Comparison of ENCODE assay signal across 18 mouse cellular contexts in the genomic region with DNA sequence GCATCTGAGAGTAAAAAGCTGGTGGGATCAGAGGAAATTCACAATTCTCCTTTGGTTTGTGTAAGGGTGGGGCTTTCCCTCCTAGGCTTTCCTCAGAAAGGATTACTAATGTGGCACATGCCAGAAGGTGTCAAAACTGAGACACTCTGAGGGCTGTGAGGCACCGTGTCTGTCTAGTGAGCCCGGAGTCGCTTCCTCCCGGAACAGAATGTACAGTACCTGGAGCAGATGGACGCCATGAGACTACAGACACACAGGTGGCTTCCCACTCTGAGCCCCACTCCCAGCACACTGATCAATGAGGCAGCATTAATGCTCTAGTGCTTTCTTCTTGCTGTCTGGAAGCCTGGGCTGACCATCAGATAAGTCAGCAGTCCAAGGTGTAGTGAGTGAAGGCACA.
DNase-seq lines count a peak whose midpoint lies in the region; ATAC-seq and TF ChIP-seq lines count a peak whose summit lies in the region.
"Had no signal": no experiment of that assay in that cellular context is flagged by ENCODE, and none has a peak within 500 bp of the region (broad histone marks: within the 10 kb centered on the region; RNA-seq: fewer than 3 reads in every experiment).

No protein-coding gene starts in this region.

- no peaks in the 10 kb centered on the region for H3K9me3 ChIP-seq in midbrain, postnatal 0 days (ENCODE audit: low read length)
- H3K9me3 ChIP-seq in midbrain, embryonic 10.5 days (replicated peaks): no peaks in the 10 kb centered on the region
- no peaks in the 10 kb centered on the region for H3K9me3 ChIP-seq in forebrain, postnatal 0 days (ENCODE audit: low read length)
- H3K9me3 ChIP-seq: embryonic facial prominence, embryonic 10.5 days; heart, embryonic 13.5 days; hindbrain, embryonic 12.5 days; intestine, embryonic 15.5 days had no signal

- no peak overlapping the region for H3K4me3 ChIP-seq in cerebellum, adult 2 months (replicated peaks; ENCODE audit: insufficient read depth, low read depth, low read length)
- no peak overlapping the region for H3K4me3 ChIP-seq in midbrain, postnatal 0 days (ENCODE audit: low read depth, low read length)
- H3K4me3 ChIP-seq in midbrain, embryonic 10.5 days: no peak overlapping the region
- no peak overlapping the region for H3K4me3 ChIP-seq in forebrain, postnatal 0 days (ENCODE audit: low read depth, low read length)
- H3K4me3 ChIP-seq: embryonic facial prominence, embryonic 10.5 days; heart, embryonic 13.5 days; hindbrain, embryonic 12.5 days; intestine, embryonic 15.5 days had no signal

- H3K27ac ChIP-seq in cerebellum, adult 2 months (ENCODE audit: insufficient read depth, low read length): no peak overlapping the region
- H3K27ac ChIP-seq in midbrain, postnatal 0 days (ENCODE audit: low read depth, low read length): no peak overlapping the region
- no peak overlapping the region for H3K27ac ChIP-seq in midbrain, embryonic 10.5 days (replicated peaks)
- H3K27ac ChIP-seq in forebrain, postnatal 0 days (ENCODE audit: low read depth, low read length): no peak overlapping the region
- H3K27ac ChIP-seq: embryonic facial prominence, embryonic 10.5 days; heart, embryonic 13.5 days; hindbrain, embryonic 12.5 days; intestine, embryonic 15.5 days had no signal

- H3K27me3 ChIP-seq in cerebellum, adult 2 months (ENCODE audit: control insufficient read depth, insufficient read depth, low read length): no peaks in the 10 kb centered on the region
- H3K27me3 ChIP-seq in midbrain, postnatal 0 days (ENCODE audit: insufficient read depth, low read length): no peaks in the 10 kb centered on the region
- no peaks in the 10 kb centered on the region for H3K27me3 ChIP-seq in midbrain, embryonic 10.5 days (ENCODE audit: low read depth, poor library complexity, severe bottlenecking)
- no peaks in the 10 kb centered on the region for H3K27me3 ChIP-seq in forebrain, postnatal 0 days (ENCODE audit: insufficient read depth, low read length)
- H3K27me3 ChIP-seq: heart, embryonic 13.5 days; hindbrain, embryonic 12.5 days; intestine, embryonic 15.5 days had no signal

- TF ChIP-seq CTCF in cerebellum, adult 2 months (IDR thresholded peaks at IDR 0.05; ENCODE audit: borderline replicate concordance, insufficient read depth, low read depth, low read length): no peak
- no peak for TF ChIP-seq CTCF in midbrain, postnatal 0 days (IDR thresholded peaks at IDR 0.05)
- no peak for TF ChIP-seq CTCF in forebrain, postnatal 0 days (IDR thresholded peaks at IDR 0.05; ENCODE audit: low read depth)

- peak; percentile 17 to 41 for DNase-seq in cerebellum, postnatal 14 days
- no peak for DNase-seq in cerebellum, adult 2 months
- no peak for DNase-seq in frontal cortex, postnatal 36 days (ENCODE audit: low spot score in 2 of 2)
- DNase-seq in midbrain, postnatal 0 days (ENCODE audit: low spot score): no peak
- DNase-seq in midbrain, embryonic 10.5 days (ENCODE audit: low spot score): no peak
- DNase-seq in forebrain, postnatal 0 days: no peak
- no peak for DNase-seq in urinary bladder, adult 2 months (ENCODE audit: low spot score)
- DNase-seq: adrenal gland, postnatal 10 days; cerebellum, adult 8-10 months; gastrocnemius, postnatal 36 days; heart, adult 11 months; heart, postnatal 4 days; kidney, adult 18-20 months had no signal

- ATAC-seq in frontal cortex, adult (ENCODE audit: low TSS enrichment): peak; percentile 31; the same call in 1 of the 2 replicates
- ATAC-seq in midbrain, postnatal 0 days (ENCODE audit: low FRiP score): peak; percentile 24; the same call in 1 of the 2 replicates
- ATAC-seq in forebrain, postnatal 0 days: 0 out of 2 replicates have a peak, but pooled peaks have one; percentile 24
- ATAC-seq: intestine, embryonic 15.5 days had no signal

- no peak overlapping the region for H3K9ac ChIP-seq in midbrain, postnatal 0 days (replicated peaks; ENCODE audit: low read length, poor library complexity, severe bottlenecking)
- H3K9ac ChIP-seq in forebrain, postnatal 0 days: no peak overlapping the region
- H3K9ac ChIP-seq: heart, embryonic 13.5 days; hindbrain, embryonic 12.5 days; intestine, embryonic 15.5 days had no signal

- 0 out of 2 replicates have a peak, but pooled peaks cover 2% of the 10 kb centered on the region for H3K4me1 ChIP-seq in cerebellum, adult 2 months (ENCODE audit: control insufficient read depth, insufficient read depth, low read length)
- no peaks in the 10 kb centered on the region for H3K4me1 ChIP-seq in midbrain, postnatal 0 days (ENCODE audit: insufficient read depth, low read length)
- no peaks in the 10 kb centered on the region; the same call in 1 of the 2 replicates for H3K4me1 ChIP-seq in midbrain, embryonic 10.5 days
- no peaks in the 10 kb centered on the region for H3K4me1 ChIP-seq in forebrain, postnatal 0 days (ENCODE audit: insufficient read depth)
- H3K4me1 ChIP-seq: heart, embryonic 13.5 days; hindbrain, embryonic 12.5 days; intestine, embryonic 15.5 days had no signal

- TF ChIP-seq POLR2A in cerebellum, adult 2 months (IDR thresholded peaks at IDR 0.05; ENCODE audit: borderline replicate concordance, insufficient read depth, low read length): no peak

- 41% methylated on average over 5 of the region's 5 CpGs for WGBS in cerebellum, adult 2 months
- 85% methylated on average over 5 of the region's 5 CpGs for WGBS in midbrain, postnatal 0 days
- 87% methylated on average over 5 of the region's 5 CpGs for WGBS in midbrain, embryonic 10.5 days
- 72% methylated on average over 5 of the region's 5 CpGs for WGBS in forebrain, postnatal 0 days

- H3K36me3 ChIP-seq in midbrain, postnatal 0 days (ENCODE audit: insufficient read depth, low read length): 0 out of 2 replicates have a peak, but pooled peaks cover 5% of the 10 kb centered on the region
- H3K36me3 ChIP-seq in midbrain, embryonic 10.5 days: no peaks in the 10 kb centered on the region
- H3K36me3 ChIP-seq in forebrain, postnatal 0 days (ENCODE audit: insufficient read depth): peaks cover 7% of the 10 kb centered on the region; the same call in 1 of the 2 replicates
- H3K36me3 ChIP-seq: embryonic facial prominence, embryonic 10.5 days; heart, embryonic 13.5 days; intestine, embryonic 15.5 days had no signal

- no peak overlapping the region for H3K4me2 ChIP-seq in midbrain, postnatal 0 days (ENCODE audit: low read depth, low read length, poor library complexity, severe bottlenecking)
- no peak overlapping the region for H3K4me2 ChIP-seq in forebrain, postnatal 0 days (ENCODE audit: low read depth)
- H3K4me2 ChIP-seq: heart, embryonic 13.5 days; hindbrain, embryonic 12.5 days; intestine, embryonic 15.5 days had no signal

Comparison
In these comparisons a context has a peak if more than half of its experiments do, and no peak if none do; other contexts are left out.
1. DNase-seq: peak in cerebellum, postnatal 14 days (2 of 2); none in cerebellum, adult 2 months (0 of 2), frontal cortex, postnatal 36 days (0 of 2), midbrain, postnatal 0 days (single experiment), midbrain, embryonic 10.5 days (single experiment), forebrain, postnatal 0 days (single experiment) and urinary bladder, adult 2 months (single experiment).
2. Peak in every context shown above with its lines, with median percentiles within 50 percentile points of each other: ATAC-seq.